Mouse (Mus musculus): ENCODE measurements around the gene C030005K15Rik.

- TF ChIP-seq CTCF (IDR thresholded peaks at IDR 0.05): no peak
- no peak for TF ChIP-seq EP300 (IDR thresholded peaks at IDR 0.05)
Observed at GRCm38 (mm10) chr10:97747231-97747630, 20.7 kb upstream of the C030005K15Rik start.

All from lung, postnatal 0 days (tissue).